25 mouse cellular contexts compared by ENCODE assay signal in genomic region chr2:112437589-112437988, GRCm38 (mm10). TPM values are rescaled to one million over a fixed set of nuclear protein-coding genes. Genes with fewer than 3 reads are reported as not detected.
"Had no signal": no experiment of that assay in that cellular context is flagged by ENCODE, and none has a peak within 500 bp of the region (broad histone marks: within the 10 kb centered on the region; RNA-seq: fewer than 3 reads in every experiment).

No protein-coding gene starts in this region.

- DNase-seq: liver, embryonic 13.5 days; liver, postnatal 0 days; lung, adult 2 months; lung, postnatal 14 days; lung, postnatal 36 days; midbrain, embryonic 14.5 days; right cerebral cortex, postnatal 14 days; thymus, adult 18-20 months; thymus, postnatal 25 days; thymus, postnatal 4 days had no signal

- H3K27ac ChIP-seq: liver, embryonic 13.5 days; liver, embryonic 15.5 days; lung, embryonic 15.5 days; macrophage; midbrain, embryonic 10.5 days; midbrain, embryonic 12.5 days; neural tube, embryonic 13.5 days; neural tube, embryonic 15.5 days had no signal

- H3K4me1 ChIP-seq: lung, embryonic 15.5 days; midbrain, embryonic 10.5 days; midbrain, embryonic 12.5 days; neural tube, embryonic 13.5 days; neural tube, embryonic 15.5 days had no signal

- H3K36me3 ChIP-seq: liver, embryonic 13.5 days; liver, embryonic 15.5 days; lung, embryonic 15.5 days; midbrain, embryonic 10.5 days; midbrain, embryonic 12.5 days; neural tube, embryonic 13.5 days; neural tube, embryonic 15.5 days had no signal

- H3K4me3 ChIP-seq: liver, embryonic 13.5 days; liver, embryonic 15.5 days; lung, embryonic 15.5 days; megakaryocyte, embryonic 14.5 days; midbrain, embryonic 10.5 days; midbrain, embryonic 12.5 days; myocyte; neural tube, embryonic 13.5 days; neural tube, embryonic 15.5 days had no signal

- ATAC-seq: liver, postnatal 0 days; lung, postnatal 0 days; midbrain, embryonic 16.5 days had no signal

- H3K27me3 ChIP-seq: liver, embryonic 13.5 days; liver, embryonic 15.5 days; lung, embryonic 15.5 days; midbrain, embryonic 12.5 days; neural tube, embryonic 13.5 days; neural tube, embryonic 15.5 days had no signal

RNA-seq across cellular contexts. Expression of gene Chrm5, which starts 43.0 kb away (rescaled TPM):
- total RNA-seq: megakaryocyte progenitor cell, adult 5-6 weeks had no signal
- polyA plus RNA-seq: liver, embryonic 13.5 days; liver, embryonic 15.5 days; liver, postnatal 0 days; lung, adult 2 months; lung, embryonic 15.5 days; lung, postnatal 0 days; macrophage; midbrain, embryonic 10.5 days; myocyte; neural tube, embryonic 11.5 days; stomach, embryonic 14.5 days; urinary bladder, adult 2 months had no signal
